Mouse (Mus musculus): ENCODE data around the gene Crygb.
"Not testable (repeated sequence)": the region's sequence is repeated elsewhere in the genome, so short reads cannot be mapped to it uniquely, and the experiment has no call there.

Crygb gene

DNA sequence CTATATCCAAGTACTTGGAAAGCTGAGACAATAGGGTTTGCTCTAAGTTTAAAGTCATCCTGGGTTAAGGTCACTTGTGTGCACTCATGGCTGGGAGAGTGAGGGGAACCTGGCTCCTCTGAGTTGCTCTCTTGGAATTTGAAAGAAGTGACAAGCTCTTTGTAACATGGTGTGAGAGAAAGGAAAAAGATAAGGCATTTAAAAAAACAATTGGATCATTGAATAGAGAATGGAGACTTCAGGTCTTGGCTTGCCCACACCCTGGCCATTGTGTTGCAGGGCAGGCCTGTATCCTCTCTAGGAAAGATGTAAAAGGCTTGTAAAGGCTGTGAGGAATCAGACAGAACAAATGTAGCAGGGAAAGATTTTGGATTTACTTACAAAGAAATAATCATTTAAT, 14.2 kb downstream of the Crygb start:
- no peak for DNase-seq

- DNase-seq, result no peak
These were observed 17.9 kb downstream of the Crygb start for GRCm38 (mm10) chr1:65064201-65064600.

DNA sequence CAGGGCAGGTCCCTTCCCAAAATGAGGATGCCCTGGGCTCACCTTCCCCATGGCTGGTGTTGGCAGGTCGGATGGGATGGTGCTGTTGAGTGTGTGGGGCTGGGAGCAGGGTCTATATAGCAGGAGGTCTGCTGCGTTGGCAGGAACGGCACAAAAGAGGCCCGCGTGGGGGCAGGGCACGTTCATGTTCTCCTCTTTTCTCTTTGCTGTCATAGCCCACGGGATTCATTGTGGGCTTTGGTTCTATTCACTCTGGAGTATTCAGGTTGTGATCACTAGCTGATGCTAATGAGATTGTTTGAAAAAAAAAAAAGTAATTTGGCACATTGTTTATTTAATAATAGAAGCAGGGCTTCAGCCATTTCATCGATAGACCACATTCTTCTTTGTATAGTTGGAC, 18.7 kb downstream of the Crygb start, which contains the start of gene Crygd:
Gene Crygd (minus strand): TSS at position 101 of the 400 bp plus-strand sequence.
- no peak for DNase-seq

DNA sequence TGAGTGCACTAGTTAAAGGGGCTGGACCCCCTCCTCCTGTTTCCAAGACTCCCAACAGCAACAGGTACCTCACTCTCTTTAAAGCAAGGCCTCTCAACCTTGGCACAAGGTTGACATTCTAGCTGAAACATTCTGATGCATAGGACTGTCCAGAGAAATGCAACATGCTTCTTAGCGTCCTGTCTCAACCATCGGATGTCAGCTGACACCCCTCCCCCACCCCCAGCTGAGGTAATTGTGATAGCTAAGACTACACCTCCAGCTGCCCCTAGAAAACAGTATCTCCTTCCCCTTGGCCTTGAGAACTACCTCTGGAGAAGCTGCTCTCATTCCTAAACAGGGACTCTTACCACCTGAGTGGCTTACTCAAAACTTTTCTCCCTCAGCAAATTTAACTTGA, 29.9 kb downstream of the Crygb start:
- no peak for DNase-seq

GRCm38 (mm10) chr1:65051696-65052095, 30.4 kb downstream of the Crygb start:
- no peak for DNase-seq

- not testable (repeated sequence) for DNase-seq
These were observed 31.1 kb downstream of the Crygb start, which contains the start of gene Cryge for GRCm38 (mm10) chr1:65050952-65051351. Gene Cryge (minus strand): TSS chr1:65051149.

DNA sequence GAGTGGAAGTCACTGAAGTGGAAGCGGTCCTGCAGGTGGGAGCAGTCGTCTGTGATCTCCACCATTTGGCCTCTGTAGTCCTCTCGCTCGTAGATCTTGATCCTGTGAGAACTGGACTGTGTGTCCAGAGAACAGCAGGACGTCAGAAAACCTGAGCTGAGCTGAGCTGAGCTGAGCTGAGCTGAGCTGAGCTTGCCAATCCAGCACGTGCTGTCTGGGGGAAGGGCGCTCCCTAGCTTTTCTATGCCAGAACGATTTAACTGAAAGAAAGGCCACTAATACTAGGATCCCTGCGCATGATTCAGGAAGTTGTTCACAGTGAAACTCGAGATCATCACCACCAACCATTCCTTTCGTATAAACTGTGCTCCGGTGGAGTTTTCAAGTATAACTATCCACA, 33.3 kb downstream of the Crygb start:
- peak; percentile 7 for DNase-seq

GRCm38 (mm10) chr1:65046401-65047109, 35.5 kb downstream of the Crygb start:
- peak; percentile 30 for DNase-seq

- no peak for DNase-seq
These were observed 38.7 kb downstream of the Crygb start for GRCm38 (mm10) chr1:65043433-65043832.

- DNase-seq, result no peak
These were observed 40.3 kb downstream of the Crygb start for GRCm38 (mm10) chr1:65041837-65042236.

GRCm38 (mm10) chr1:65040806-65041205, 41.3 kb downstream of the Crygb start:
- DNase-seq, result no peak

GRCm38 (mm10) chr1:65039679-65040078, 42.4 kb downstream of the Crygb start:
- no peak for DNase-seq

DNA sequence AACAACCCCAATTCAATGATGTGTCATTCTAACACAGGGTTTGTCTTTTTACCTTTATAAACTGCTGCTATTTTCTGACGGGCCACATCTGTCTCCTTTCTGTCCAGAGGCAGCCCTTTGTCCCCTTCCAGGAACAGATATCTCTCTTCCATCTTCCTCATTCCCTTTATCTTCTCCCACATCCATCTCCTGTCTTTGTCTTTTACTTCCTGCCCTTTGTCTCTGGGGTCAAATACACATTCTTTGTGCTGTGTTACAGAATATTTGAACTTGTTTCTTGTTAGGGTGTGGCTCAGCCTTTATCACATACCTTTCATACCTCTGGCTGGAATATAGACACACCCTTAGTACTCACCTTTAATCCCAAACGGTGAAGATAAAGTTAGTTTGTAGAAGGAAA, 44.5 kb downstream of the Crygb start:
- no peak for DNase-seq

- DNase-seq, result no peak
These were observed 46.6 kb downstream of the Crygb start for GRCm38 (mm10) chr1:65035513-65035912.

DNA sequence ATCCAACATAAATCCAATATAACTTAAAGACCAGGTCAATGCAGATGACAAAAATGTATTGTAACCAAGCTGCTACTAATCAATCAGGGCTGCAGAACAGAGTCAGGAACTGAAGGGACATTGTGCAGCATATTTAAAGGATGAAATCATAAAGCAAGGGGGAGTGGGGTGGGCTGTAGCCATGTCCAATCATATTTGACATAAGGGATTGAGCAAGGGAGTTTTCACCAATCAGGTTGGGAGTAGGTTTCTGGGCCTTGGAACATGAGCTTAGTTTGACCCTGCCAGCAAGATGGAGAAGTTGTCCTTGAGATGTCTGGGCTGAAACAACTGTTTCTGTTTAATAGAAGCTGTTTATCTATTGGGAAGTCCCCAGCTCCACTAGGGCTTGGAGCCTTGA, 49.4 kb downstream of the Crygb start, which contains the start of gene Akr1cl:
Gene Akr1cl (minus strand): TSS at position 119 of the 400 bp plus-strand sequence.
- no peak for DNase-seq
